Mouse (Mus musculus): ENCODE results near the gene Acbd6.

DNA sequence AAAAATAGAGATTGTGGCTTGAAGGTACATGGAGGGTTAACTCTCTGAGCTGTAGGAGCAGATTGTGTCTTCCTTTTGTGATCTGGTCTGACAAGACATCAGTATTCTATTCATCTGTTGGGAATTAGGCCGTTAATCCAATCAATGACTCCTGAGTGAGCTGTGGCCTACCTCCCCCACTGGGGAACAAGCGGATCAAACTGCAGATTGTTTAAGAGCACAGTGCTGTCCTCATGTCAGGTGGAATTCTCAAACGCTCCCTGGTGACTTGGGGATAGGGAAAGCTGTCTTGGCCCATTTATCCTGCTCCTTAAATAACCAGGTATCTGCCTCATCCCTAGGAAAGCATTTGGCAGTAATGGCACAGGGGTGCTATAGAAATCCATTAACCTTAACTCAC lies 97.0 kb downstream of the Acbd6 start:
- TF ChIP-seq CTCF (conservative IDR thresholded peaks at IDR 0.05; ENCODE audit: low read length) = no peak
- TF ChIP-seq POU5F1 (IDR thresholded peaks at IDR 0.05; ENCODE audit: borderline replicate concordance, low read length) = no peak
